Mouse (Mus musculus): ENCODE data around the gene Cpsf6. TPM values are rescaled to one million over a fixed set of nuclear protein-coding genes. Genes with fewer than 3 reads are reported as not detected.
A peak's percentile ranks its signal among the peaks of the same experiment; 100 is the strongest.

Gene Cpsf6
- polyA plus RNA-seq, 1 experiment, result 149 TPM

GRCm38 (mm10) chr10:117405526-117406282 is 25.9 kb upstream of the Cpsf6 start:
- TF ChIP-seq CTCF (IDR thresholded peaks at IDR 0.05; ENCODE audit: borderline replicate concordance, extremely low read depth, insufficient read depth, insufficient read length) (no peak), POLR2A (IDR thresholded peaks at IDR 0.05; ENCODE audit: borderline replicate concordance, extremely low read depth, insufficient read depth, insufficient read length, poor library complexity, severe bottlenecking) (no peak)

GRCm38 (mm10) chr10:117404384-117404783 is 24.6 kb upstream of the Cpsf6 start:
- no peak for DNase-seq (ENCODE audit: low read depth)
- TF ChIP-seq POLR2A (IDR thresholded peaks at IDR 0.05; ENCODE audit: borderline replicate concordance, extremely low read depth, insufficient read depth, insufficient read length, poor library complexity, severe bottlenecking) (no peak), CTCF (IDR thresholded peaks at IDR 0.05; ENCODE audit: borderline replicate concordance, extremely low read depth, insufficient read depth, insufficient read length) (no peak)

More at GRCm38 (mm10) chr10:117405526-117406282, 25.9 kb upstream of the Cpsf6 start:
- DNase-seq (ENCODE audit: low read depth), result no peak

- no peak for TF ChIP-seq CTCF (IDR thresholded peaks at IDR 0.05; ENCODE audit: borderline replicate concordance, extremely low read depth, insufficient read depth, insufficient read length)
- no peak for TF ChIP-seq POLR2A (IDR thresholded peaks at IDR 0.05; ENCODE audit: borderline replicate concordance, extremely low read depth, insufficient read depth, insufficient read length, poor library complexity, severe bottlenecking)
- DNase-seq (ENCODE audit: low read depth), result peak; percentile 76
These were observed 23.6 kb upstream of the Cpsf6 start for GRCm38 (mm10) chr10:117403344-117403953.

GRCm38 (mm10) chr10:117402403-117403333 is 22.9 kb upstream of the Cpsf6 start:
- DNase-seq (ENCODE audit: low read depth), result peak; percentile 31
- TF ChIP-seq POLR2A (IDR thresholded peaks at IDR 0.05; ENCODE audit: borderline replicate concordance, extremely low read depth, insufficient read depth, insufficient read length, poor library complexity, severe bottlenecking), result no peak
- peak; percentile 68; the same call in 1 of the 2 replicates for TF ChIP-seq CTCF (IDR thresholded peaks at IDR 0.05; ENCODE audit: borderline replicate concordance, extremely low read depth, insufficient read depth, insufficient read length)

DNA sequence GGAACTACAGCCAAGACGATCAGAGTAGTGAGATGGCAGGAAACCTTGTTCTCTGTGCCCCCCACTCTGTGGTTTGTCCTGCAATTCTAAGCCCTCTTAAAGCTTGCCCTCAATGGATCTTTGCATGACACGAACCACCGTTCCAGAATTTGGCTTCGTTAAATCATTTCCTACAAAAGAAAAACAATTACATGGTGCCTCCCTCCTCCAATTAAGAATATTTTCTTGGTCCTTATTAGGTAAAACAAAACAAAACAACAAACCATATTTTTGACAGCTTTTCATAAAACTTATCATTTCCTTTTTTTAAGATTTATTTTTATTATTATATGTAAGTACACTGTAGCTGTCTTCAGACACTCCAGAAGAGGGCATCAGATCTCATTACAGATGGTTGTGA is 21.5 kb upstream of the Cpsf6 start:
- TF ChIP-seq POLR2A (IDR thresholded peaks at IDR 0.05; ENCODE audit: borderline replicate concordance, extremely low read depth, insufficient read depth, insufficient read length, poor library complexity, severe bottlenecking) (no peak), CTCF (IDR thresholded peaks at IDR 0.05; ENCODE audit: borderline replicate concordance, extremely low read depth, insufficient read depth, insufficient read length) (no peak)
- DNase-seq (ENCODE audit: low read depth), result no peak

GRCm38 (mm10) chr10:117400246-117400954 is 20.6 kb upstream of the Cpsf6 start:
- no peak for TF ChIP-seq POLR2A (IDR thresholded peaks at IDR 0.05; ENCODE audit: borderline replicate concordance, extremely low read depth, insufficient read depth, insufficient read length, poor library complexity, severe bottlenecking)
- TF ChIP-seq CTCF (IDR thresholded peaks at IDR 0.05; ENCODE audit: borderline replicate concordance, extremely low read depth, insufficient read depth, insufficient read length), result no peak
- DNase-seq (ENCODE audit: low read depth), result no peak

- no peak for DNase-seq (ENCODE audit: low read depth)
- TF ChIP-seq POLR2A (IDR thresholded peaks at IDR 0.05; ENCODE audit: borderline replicate concordance, extremely low read depth, insufficient read depth, insufficient read length, poor library complexity, severe bottlenecking), result no peak
- no peak for TF ChIP-seq CTCF (IDR thresholded peaks at IDR 0.05; ENCODE audit: borderline replicate concordance, extremely low read depth, insufficient read depth, insufficient read length)
These were observed 20.0 kb upstream of the Cpsf6 start for GRCm38 (mm10) chr10:117399839-117400238.

DNA sequence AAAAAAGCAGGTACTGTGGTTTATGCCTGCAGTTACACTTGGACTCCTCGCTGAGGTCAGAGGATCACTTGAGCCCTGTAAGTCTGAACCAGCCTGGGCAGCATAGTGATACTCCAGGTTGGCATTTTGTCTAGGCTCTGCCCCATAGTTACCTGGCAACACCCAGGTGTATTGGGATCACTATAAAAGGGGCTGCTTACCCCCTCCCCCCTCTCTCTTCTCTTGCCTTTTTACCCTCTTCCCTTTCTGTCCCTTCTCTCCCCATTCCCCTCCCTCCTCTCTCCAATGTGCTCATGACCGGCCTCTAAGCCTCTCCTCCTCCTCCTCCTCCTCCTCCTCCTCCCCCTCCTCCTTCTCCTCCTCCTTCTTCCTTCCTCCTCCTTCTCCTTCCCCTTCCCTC is 19.4 kb upstream of the Cpsf6 start:
- no peak for DNase-seq (ENCODE audit: low read depth)
- TF ChIP-seq POLR2A (IDR thresholded peaks at IDR 0.05; ENCODE audit: borderline replicate concordance, extremely low read depth, insufficient read depth, insufficient read length, poor library complexity, severe bottlenecking) (no peak), CTCF (IDR thresholded peaks at IDR 0.05; ENCODE audit: borderline replicate concordance, extremely low read depth, insufficient read depth, insufficient read length) (no peak)

DNA sequence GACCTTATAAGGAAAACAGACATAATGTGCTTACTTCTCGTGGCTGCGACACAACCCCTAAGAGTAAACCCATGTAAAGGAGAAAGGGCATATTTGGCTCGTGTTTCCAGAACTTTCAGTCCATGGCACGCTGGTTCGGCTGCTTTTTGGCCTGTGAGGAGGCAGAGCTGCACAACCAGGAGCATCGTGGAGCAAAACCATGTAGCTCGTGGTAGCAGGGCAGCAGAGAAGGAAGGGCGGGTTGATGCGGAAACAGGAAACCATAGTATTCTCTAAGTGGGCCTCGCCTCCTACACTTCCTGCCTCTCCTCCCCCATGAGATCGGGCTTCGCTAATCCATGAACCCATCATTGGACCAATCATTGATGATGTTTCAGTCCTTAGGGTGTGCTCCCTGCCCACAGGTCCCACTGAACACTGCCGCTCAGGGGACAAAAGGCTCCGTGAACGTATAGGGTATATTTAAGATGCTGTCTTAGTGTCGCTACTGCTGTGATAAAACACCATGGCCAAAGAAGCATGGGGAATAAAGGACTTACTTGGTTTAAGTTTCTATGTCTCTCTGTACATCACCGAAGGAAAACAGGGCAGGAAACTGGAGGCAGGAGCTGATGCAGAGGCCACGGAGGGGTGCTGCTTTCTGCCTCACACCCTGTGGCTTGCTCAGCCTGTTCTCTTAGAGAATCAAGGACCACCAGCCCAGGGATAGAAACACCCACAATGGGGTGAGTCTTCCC is 18.4 kb upstream of the Cpsf6 start:
- no peak for TF ChIP-seq CTCF (IDR thresholded peaks at IDR 0.05; ENCODE audit: borderline replicate concordance, extremely low read depth, insufficient read depth, insufficient read length)
- TF ChIP-seq POLR2A (IDR thresholded peaks at IDR 0.05; ENCODE audit: borderline replicate concordance, extremely low read depth, insufficient read depth, insufficient read length, poor library complexity, severe bottlenecking), result no peak
- DNase-seq (ENCODE audit: low read depth), result no peak

- no peak for DNase-seq (ENCODE audit: low read depth)
- TF ChIP-seq CTCF (IDR thresholded peaks at IDR 0.05; ENCODE audit: borderline replicate concordance, extremely low read depth, insufficient read depth, insufficient read length) (no peak), POLR2A (IDR thresholded peaks at IDR 0.05; ENCODE audit: borderline replicate concordance, extremely low read depth, insufficient read depth, insufficient read length, poor library complexity, severe bottlenecking) (no peak)
These were observed 17.4 kb upstream of the Cpsf6 start for GRCm38 (mm10) chr10:117397106-117397625.
